Mouse (Mus musculus) megakaryocyte-erythroid progenitor cell, adult 5-6 weeks (primary cell): ENCODE measurements around the gene Iqsec3. TPM values are rescaled to one million over a fixed set of nuclear protein-coding genes. Genes with fewer than 3 reads are reported as not detected.

Experiments
- ATAC-seq: replicated peaks from 2 replicates; pipeline ENCODE4 v1.8.0; 2016; ENCODE audit warnings: mild to moderate bottlenecking, inconsistent platforms; ENCODE audit not compliant: severe bottlenecking, poor library complexity, low FRiP score, low TSS enrichment
- total RNA-seq, 2 experiments: library from RNA; stranded (forward) in 1 of 2; stranded (reverse) in 1 of 2; fragments of 200-1000, 215-1000 nt in 1 of 2; fragments of >200 nt in 1 of 2; fragmentation: Nextera tagmentation in 1 of 2; gene quantifications; 2 replicates each; pipeline ENCODE4 v1.2.3; 2014 to 2017

Iqsec3 gene
- total RNA-seq, 2 experiments from 2014 or later = not detected

DNA sequence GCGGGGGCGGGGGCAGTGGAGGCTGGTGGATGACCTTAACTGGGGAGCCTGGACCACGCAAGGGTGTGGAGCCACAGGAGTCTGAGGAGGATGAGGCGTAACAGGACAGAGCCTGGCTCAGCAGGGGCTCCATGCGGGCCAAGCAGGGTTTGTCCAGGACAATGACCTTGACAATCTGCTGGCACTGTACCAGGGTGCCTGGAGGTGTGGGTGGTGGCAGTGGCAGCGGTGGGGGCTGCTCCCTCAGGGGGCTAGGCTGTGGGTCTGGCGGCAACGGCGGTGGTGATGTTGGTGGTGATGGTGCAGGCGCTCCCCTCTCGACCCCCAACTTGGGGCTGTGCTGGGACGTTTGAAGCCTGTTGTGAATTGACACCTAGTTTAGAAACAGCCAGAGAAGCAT, 97.3 kb downstream of the Iqsec3 start:
- no peak for ATAC-seq

DNA sequence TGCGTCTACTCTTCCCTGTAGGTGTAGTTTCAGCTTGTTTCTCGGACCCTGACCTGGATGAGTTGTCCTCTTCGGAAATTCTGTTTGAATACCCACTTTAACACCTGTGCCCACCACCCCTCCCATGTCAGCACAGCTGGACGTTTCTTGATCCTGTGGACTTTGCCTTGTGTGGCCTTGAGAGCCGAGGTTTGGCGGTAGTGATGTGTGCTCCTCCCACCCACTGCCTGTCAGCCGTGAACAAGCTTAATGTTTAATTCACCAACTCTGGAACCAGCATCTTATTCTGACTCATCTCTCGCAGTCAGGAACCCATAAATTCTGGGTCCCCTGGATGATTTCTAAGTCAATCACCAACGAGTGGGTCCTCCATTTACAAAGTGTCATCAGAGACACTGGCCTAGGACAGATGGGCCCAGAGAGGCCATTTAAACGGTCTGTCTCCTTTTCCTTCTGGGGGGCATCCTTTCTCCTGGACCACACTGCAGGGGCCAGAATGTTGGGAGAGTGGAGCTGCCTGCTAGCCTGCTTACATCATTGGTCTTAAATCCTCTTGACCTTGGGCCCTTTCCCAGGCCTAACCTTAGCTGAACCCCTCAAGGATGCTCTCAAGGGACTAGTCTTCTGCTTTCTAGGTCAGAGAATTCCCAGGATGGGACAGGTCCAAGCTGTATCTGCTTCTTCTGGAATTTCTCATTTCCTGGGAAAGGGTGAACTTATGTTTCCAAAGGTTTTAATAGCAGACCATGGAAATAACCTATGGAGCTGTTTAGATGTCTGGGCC, 102.1 kb downstream of the Iqsec3 start:
- no peak for ATAC-seq

DNA sequence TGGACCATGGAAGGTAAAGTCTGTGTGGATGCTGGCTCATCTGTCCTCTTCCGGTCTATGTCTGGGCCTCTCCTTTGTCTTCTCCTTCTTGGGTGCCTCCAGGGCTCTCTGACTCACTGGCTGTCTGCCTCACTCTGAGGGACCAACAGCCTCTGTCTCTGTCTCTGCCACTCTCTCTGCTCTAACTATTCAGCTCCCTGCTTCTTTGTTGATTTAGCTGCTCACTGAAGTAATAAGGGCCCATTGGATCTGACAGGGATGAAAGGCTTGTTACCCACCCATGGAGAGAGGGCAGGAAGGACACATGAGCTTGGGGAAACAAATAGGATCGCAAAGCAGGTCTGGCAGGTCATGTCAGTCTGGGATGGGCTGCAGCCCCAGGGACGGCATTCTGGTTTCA, 106.4 kb downstream of the Iqsec3 start:
- no peak for ATAC-seq

DNA sequence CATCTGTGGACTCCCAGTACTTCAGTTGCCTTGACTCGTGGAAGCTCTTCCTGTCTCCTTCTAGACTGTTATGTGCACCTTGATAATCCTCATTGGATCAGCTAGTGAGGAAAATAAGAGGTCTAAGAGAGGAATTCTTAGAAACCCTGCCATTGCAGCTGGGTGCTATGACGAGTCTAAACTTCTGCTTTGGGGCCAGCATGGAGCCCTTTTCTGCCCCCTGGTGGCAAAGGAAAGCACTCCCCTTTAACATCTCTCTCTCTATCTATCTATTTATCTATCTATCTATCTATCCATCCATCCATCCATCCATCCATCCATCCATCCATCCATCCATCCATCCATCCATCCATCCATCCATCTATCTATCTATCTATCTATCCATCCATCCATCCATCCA, 106.9 kb downstream of the Iqsec3 start:
- ATAC-seq = 0 out of 2 replicates have a peak, but pooled peaks have one; percentile 50

DNA sequence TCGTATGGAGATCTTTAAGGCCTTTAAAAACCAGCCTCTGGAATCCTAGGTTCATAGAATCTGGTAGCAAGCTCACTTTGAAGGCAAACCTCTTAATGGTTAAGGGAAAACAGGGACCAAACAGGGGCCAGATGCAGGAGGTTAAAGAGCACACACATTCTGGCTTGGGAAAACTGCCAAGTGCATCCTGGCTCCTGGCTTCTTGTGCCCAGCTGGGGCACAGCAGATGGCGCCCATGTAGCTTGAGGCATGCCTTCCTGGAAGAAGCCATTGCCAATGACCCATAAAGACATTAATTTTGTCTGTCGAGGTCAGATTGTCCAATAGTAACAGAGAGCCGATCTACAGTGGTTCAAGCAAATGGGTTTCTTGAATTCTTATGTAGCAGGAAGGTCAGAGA, 109.5 kb downstream of the Iqsec3 start:
- ATAC-seq = no peak

DNA sequence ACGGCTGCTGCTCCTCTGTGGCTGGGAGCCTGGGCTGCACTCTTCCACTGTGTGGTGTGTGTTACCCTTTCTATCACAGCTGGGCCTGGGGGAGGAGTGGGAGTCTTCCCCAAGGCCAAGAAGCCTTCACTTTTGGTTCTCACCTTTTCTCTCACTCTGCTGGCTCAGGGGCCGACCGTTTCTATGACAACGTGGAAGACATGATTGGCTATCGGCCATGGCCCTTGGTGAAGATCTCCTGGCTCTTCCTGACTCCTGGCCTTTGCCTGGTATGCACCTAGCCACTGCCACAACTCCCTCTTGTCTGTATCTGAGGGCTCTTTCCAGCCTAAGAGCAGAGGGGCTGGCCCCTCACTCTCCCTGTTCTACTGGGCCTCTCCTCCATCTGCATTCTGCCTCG, 110.4 kb downstream of the Iqsec3 start:
- no peak for ATAC-seq

DNA sequence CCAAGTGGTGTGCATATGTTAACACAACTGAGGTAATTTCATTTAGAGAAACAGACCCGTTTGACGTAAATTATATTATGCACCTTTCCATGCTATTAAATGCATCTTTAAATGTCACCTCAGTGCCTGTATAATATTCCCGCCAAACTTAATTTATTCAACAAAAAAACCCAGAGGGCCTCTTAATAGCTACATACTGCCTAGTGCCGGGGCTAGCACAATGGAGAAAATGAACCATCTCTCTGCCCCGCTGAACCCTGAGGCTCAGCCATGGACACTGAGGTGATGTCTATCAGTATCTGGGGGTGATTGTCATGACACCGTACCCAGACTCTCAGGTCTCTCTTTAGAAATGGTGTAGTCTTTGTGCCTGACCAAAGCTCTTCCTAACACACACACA, 116.2 kb downstream of the Iqsec3 start:
- ATAC-seq = no peak

DNA sequence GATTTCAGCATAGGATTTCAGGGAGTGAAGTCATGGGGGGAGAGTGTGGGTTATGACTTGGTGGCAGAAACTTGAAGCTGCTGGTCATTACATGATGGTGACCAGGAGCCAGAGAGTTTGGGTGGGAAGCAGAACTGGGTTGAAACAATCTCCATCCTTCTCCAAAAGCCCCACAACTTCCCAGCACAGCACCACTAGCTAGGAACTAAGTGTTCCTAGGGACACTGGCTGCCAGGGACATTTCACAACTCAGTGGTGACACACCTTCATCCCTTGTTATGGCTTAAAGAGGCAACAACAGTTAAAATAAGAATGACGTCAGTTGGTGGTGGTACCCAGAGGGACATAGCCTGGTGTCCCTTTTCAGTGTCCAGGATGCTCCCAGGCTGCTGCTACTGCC, 117.4 kb downstream of the Iqsec3 start:
- ATAC-seq = no peak

DNA sequence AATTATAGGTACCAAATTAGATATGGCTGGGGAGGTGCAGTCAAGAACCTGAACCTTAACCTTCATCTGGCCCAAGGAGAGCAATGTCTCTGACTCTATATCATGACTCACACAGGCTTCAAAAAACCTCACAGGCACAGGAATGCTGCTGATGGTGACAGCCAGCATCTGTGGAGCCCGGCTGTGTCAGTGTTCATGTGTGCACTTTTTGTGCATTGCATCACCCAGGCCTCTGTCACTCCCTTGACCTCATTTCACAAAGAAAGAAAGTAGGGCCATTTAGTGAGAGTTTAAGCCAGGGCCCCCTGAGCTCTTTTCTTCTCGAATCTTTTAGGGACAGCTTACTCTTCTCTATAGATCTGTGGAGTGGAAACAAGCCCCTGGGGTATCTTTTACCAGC, 121.2 kb downstream of the Iqsec3 start:
- no peak for ATAC-seq

DNA sequence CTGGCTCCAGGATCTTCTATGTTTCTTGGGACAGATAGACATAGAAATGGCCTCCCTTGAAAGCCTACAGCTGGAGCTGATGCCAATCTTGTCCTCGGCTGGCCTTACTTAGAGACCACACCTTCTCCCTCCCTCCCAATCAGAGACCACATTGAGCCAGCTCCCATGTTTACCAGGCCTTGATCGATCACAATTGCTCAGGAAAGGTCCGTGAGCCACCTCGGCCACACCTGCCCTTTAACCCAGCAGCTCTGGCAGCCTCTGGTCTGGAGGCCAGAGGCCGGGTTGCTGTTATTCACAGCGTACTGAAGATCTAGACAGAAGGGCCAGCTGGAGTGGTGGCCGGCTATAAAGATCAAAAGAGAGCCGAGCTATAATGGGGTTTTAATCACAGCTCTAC, 127.0 kb downstream of the Iqsec3 start:
- no peak for ATAC-seq

DNA sequence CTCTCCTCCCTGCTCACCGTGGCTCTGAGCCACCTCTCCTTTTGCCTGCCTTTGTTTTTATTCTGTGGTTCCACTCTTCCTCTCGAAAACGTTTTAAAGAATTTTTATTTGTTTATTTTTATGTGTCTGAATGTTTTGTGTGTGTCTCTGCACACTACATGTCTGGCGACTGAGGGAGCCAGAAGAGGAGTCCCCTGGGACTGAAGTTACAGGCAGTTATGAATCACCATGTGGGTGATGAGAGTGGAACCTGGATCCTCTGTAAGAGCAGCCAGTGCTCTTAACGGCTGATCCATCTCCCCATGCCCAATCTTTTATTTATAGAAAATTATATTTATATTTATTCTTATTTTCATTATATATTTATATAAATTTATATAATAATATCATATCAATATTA, 129.1 kb downstream of the Iqsec3 start:
- no peak for ATAC-seq

DNA sequence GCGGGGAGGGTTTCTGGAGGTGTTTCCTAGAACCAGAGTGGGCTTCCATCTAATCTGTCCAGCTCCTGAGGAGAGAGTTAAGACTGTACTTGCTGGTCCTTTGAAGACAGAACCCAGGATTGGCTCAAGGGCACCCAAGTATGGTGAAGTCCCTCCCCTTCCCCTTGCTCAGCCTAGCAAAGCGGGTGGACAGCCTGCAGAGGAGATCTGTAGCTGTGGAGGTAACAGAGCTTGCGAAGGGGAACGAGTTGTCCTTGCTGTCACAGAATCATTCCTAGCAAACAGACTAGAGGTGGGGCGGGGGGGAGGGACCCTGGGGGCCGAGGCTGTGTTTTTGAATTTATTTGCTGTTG, 129.7 kb downstream of the Iqsec3 start:
- ATAC-seq = no peak

DNA sequence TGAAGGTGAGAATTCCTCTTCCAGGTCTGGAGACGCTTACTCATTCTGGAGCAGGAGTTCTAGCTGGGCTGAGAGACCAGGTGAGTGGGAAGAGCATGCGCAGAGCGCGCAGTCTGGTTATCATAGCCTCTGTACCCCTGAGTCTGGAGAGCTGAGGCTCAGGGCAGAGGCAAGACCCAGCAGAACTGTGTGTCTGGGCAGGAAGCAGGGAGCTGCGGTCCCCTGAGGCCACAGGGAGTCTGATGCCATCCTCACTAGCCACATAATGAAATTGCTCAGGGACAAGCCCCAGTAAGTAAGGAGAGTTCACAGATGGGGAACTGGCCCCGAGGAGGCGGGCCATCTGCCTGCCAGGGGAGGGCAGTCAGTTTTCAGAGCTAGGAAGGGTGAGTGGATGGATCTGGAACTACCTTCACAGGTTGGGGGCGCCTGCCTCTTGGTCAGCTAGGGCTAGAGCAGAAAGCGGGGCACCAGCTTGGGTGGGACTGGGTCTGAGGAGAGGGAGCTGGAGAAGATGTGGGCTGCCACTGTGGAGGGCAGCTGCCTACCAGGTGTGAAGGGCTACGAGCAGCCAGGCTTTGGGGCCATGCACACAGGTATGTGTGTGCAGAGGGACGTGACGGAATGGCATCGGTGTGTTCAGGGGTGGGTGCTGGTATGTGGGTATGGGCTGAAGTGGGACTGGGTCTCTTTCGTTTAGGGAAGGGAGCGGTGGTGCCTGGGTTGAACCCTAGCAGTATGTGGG, 130.3 kb downstream of the Iqsec3 start, which contains the start of gene Slc6a12:
Slc6a12 (plus strand) TSS at position 51 of the 745 bp plus-strand sequence.
- ATAC-seq = no peak

DNA sequence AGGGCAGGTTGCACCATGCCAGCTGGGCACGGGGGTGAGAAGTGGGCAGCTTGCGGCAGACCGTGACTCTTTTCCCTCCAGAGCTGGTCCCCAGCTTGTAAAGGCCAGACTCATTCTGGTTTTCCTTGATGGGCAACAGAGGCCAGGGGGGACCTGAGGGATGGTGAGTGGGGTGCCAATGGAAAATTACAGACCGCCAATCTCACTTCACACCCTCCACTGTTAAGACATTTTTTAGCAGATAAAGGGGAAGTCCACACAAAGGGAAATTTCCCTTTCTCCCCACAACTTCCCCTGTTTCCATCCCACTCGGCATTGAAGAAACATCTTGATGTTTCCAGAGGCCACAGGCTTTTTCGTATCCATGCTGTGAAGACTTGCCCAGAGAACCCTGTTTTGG, 131.8 kb downstream of the Iqsec3 start:
- ATAC-seq = no peak

DNA sequence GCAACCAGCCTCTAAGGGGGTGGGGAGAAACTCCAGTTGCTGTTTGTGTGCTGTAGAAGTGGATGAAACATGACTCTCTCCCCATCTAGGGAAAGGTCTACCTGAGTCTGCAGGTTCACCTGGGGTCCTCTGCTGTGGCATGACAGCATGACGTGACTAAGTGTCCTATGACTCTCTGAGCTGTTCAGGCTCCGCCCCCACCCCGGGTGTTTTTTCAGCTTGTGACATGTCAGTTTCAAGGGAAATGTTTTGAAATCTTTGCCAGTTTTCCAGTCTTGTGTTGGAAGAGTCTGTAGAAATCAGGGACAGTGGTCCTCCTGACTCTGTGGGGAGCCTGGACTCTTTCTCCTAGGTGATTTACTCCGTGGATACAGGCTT, 135.0 kb downstream of the Iqsec3 start:
- no peak for ATAC-seq

DNA sequence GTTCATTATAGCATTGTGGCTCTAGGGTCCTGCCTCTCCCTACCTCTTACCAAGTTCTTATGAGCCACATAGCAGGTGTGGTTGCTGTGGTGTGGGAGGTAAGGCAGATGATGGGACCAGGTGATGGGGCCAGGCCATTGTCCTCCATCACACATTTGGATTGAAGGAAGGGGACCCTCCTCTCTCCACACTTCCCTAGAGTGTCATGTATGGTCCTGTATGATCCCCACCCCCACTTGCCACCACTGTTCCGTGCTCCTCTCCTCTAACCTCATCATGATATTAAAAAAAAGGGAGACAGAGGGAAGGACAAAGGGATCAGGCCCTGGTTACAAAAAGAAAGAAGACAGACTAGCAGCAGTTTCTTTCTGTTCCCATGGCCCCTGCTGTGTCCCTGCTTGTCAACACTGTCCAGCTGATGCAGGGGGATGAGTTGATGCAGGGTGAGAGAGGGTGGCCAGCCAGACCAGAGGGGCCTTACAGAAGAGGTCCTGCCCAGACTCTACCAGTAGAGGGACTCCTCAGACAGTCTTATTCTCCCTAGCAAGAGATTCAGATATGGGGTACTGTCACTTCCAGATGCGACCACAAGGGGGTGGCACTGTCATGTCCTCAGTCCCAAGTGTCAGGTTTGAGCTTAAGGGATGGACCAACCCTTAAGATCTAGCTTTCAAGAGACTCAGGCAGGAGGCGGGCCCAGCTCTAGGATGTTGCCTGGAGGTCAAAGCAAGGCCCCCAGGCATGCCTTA, 135.5 kb downstream of the Iqsec3 start:
- peak; percentile 89 for ATAC-seq

DNA sequence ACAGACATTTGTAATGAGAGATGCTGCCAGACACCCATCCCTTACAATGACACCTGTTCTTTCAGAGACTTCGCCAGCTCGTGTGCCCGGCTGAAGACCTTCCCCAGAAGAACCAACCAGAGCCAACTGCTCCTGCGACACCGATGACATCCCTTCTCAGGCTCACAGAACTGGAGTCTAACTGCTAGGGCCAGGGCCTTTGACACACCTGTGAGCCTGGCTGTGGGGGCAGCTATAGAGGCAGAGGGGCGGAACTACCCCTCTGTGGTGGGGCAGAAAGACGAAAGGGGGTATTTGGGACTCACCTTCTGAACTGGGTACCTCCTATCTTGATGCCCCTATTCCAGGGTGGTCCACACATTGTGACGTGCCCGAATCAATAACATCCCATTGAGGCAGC, 136.2 kb downstream of the Iqsec3 start:
- no peak for ATAC-seq

DNA sequence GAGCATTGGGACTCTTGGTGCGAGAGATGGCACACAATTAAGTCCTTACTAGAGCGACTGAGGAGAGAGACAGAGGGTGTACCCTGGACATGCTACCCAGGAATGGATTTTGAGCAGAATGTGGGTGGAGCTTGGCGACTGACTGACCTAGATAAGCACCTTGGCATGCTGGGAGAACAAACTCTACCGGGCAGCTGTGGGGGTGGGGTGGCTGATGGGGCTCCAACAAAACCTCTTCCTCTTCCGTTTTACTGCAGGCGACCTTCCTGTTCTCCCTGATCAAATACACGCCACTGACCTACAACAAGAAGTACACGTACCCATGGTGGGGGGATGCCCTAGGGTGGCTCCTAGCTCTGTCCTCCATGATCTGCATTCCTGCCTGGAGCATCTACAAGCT, 136.9 kb downstream of the Iqsec3 start:
- ATAC-seq = peak; percentile 80

DNA sequence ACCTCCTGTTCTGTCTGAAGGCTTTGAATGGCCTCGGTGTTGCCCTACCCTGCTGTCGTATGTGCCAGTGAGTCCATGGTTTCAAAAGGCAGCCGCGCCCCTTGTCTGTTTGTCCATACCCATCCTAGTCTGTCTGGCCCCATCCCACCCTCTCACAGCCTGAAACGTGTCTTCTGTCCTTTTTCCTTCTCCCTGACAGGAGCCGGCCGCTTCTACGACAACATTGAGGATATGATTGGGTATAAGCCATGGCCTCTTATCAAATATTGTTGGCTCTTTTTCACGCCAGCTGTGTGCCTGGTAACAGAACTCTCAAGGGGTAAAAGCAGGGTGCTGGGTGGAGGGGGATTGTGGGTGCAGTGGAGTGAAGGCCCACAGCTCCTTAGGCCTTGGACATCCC, 137.6 kb downstream of the Iqsec3 start:
- ATAC-seq = 0 out of 2 replicates have a peak, but pooled peaks have one; percentile 1

DNA sequence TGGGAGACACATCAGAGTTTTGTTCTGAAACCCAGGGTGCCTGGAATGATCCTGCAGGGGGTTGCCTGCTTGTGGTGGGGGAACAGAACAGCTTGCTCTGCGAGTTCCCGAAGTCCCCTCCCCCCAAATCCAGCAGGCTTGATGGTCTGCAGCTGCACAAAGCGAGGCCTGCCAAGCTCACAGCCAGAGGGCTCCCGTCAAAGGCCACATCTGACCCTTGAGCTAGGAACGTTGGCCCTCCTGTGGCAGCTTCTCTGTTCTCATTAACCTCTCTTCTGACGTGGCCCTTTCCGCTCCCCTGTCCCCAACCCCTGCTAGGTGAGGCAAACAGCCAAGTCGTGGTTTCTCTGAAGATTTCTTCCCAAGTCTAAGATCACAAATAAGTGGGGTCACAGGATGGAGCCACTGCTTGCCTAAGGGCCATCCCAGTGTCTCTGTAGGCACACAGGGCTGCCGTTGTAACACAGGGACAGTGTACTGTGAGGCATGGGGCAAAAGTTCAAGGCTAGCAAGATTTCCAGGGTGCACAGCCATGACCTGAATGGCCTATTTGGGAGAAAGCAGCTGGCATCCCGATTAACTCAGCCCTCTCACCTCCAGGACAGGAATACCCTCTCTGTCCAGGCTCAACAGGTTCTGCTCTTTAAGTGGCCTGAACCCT, 143.5 kb downstream of the Iqsec3 start:
- ATAC-seq = no peak
